In the genomic region with DNA sequence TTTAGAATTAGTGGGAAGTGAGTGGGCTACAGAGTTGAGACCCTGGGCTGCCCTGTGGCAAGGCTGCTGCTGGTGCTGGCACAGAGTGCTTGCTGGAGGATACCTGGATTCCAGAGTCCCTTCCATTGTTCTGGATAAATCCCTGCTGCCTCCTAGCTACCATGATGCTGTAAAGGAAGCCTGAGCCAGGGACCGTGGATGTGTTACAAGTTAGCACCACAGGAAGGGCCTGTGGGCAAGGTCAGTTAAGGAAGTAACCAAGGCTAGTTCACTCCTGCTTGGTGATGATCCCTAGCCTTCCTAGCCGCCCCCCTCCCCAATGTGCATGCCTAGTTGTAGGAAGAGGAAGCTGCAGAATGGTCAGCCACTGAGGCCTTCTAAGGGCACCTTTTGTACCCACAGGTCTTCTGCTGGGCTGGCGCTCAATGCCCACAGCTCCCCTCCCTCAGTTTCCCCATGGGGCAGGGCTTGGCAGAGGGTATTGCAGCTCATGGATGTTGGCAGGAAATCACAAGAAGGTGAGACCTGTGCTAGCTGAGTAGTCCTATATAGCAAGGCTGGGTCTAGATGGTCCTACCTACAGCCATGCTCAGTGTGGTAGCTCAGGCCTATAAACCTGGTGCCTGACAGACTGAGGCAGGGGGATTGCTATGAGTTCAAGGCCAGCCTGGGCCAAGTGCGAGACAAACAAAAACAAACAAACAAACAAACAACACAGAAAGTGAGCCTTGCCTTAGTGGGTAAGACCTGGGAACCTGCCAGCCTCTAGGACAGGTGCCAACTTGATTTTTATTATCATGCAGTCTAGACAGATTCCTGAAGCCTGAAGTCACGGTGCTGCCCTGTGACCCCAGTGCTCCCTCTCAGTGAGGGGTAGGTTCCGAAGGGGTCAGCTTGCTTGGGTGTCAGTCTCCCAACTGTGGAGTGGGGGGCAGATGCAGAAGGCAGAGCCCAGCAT, we compare ENCODE assay signal across 8 mouse cellular contexts. TPM values are rescaled to one million over a fixed set of nuclear protein-coding genes. Genes with fewer than 3 reads are reported as not detected.
DNase-seq lines count a peak whose midpoint lies in the region; ATAC-seq and TF ChIP-seq lines count a peak whose summit lies in the region.
"Had no signal": no experiment of that assay in that cellular context is flagged by ENCODE, and none has a peak within 500 bp of the region (broad histone marks: within the 10 kb centered on the region; RNA-seq: fewer than 3 reads in every experiment).

No protein-coding gene starts in this region.

- intact Hi-C loops in gastrocnemius, postnatal 14 days (cut with DNase I; ENCODE audit: low total_unique reads): no loop called here

- no peak overlapping the region for H3K9ac ChIP-seq in liver, embryonic 13.5 days
- H3K9ac ChIP-seq in liver, embryonic 11.5 days (ENCODE audit: low read depth, low read length): no peak overlapping the region

- no peak overlapping the region for H3K4me2 ChIP-seq in liver, embryonic 13.5 days
- H3K4me2 ChIP-seq in liver, embryonic 11.5 days: no peak overlapping the region; the same call in none of the 2 replicates

- peaks cover 98% of the 10 kb centered on the region for H3K4me1 ChIP-seq in liver, embryonic 13.5 days (replicated peaks)
- peaks cover 88% of the 10 kb centered on the region for H3K4me1 ChIP-seq in liver, embryonic 11.5 days (replicated peaks; ENCODE audit: control insufficient read depth, insufficient read depth, low read length)
- peaks cover 100% of the 10 kb centered on the region for H3K4me1 ChIP-seq in forebrain, embryonic 10.5 days
- H3K4me1 ChIP-seq in olfactory bulb, adult 2 months (ENCODE audit: control insufficient read depth, insufficient read depth, low read length): peaks cover 86% of the 10 kb centered on the region

- TF ChIP-seq POLR2A in olfactory bulb, adult 2 months (IDR thresholded peaks at IDR 0.05; ENCODE audit: insufficient read depth, low read depth, low read length): no peak

- no peak for TF ChIP-seq CTCF in olfactory bulb, adult 2 months (IDR thresholded peaks at IDR 0.05; ENCODE audit: insufficient read depth, low read depth, low read length)

- no peaks in the 10 kb centered on the region for H3K27me3 ChIP-seq in liver, embryonic 13.5 days
- no peaks in the 10 kb centered on the region for H3K27me3 ChIP-seq in liver, embryonic 11.5 days (replicated peaks; ENCODE audit: control insufficient read depth, insufficient read depth, low read length)
- no peaks in the 10 kb centered on the region for H3K27me3 ChIP-seq in forebrain, embryonic 10.5 days (ENCODE audit: poor library complexity, severe bottlenecking)

- 54% methylated on average over 6 of the region's 6 CpGs for WGBS in liver, embryonic 13.5 days (ENCODE audit: insufficient replicate concordance)
- WGBS in liver, embryonic 11.5 days: 56% methylated on average over 6 of the region's 6 CpGs
- WGBS in forebrain, embryonic 10.5 days: 65% methylated on average over 6 of the region's 6 CpGs
- WGBS in olfactory bulb, adult 2 months: 31% methylated on average over 6 of the region's 6 CpGs

- no peak for ATAC-seq in liver, embryonic 13.5 days (ENCODE audit: low read depth)
- ATAC-seq in liver, embryonic 11.5 days (replicated peaks; ENCODE audit: low FRiP score): no peak

- H3K4me3 ChIP-seq in liver, embryonic 13.5 days (replicated peaks): no peak overlapping the region
- no peak overlapping the region for H3K4me3 ChIP-seq in liver, embryonic 11.5 days (ENCODE audit: low read depth, low read length)
- peak overlapping the region; percentile 62 for H3K4me3 ChIP-seq in forebrain, embryonic 10.5 days
- H3K4me3 ChIP-seq in olfactory bulb, adult 2 months (ENCODE audit: insufficient read depth, low read depth, low read length): peak overlapping the region; percentile 48

- no peak for DNase-seq in liver, embryonic 13.5 days
- DNase-seq in liver, embryonic 11.5 days (ENCODE audit: low spot score): no peak
- DNase-seq in forebrain, embryonic 10.5 days (ENCODE audit: extremely low spot score, low spot score): no peak
- peak; percentile 84 for DNase-seq in kidney, adult 18-20 months
- DNase-seq in gastrocnemius, postnatal 14 days: no peak
- no peak for DNase-seq in layer of hippocampus, postnatal 36 days

- peaks cover 63% of the 10 kb centered on the region for H3K36me3 ChIP-seq in liver, embryonic 13.5 days
- H3K36me3 ChIP-seq in liver, embryonic 11.5 days (ENCODE audit: control insufficient read depth, insufficient read depth, low read length): peaks cover 4% of the 10 kb centered on the region; the same call in 1 of the 2 replicates
- H3K36me3 ChIP-seq in forebrain, embryonic 10.5 days (replicated peaks): peaks cover 28% of the 10 kb centered on the region

- H3K9me3 ChIP-seq in liver, embryonic 13.5 days (replicated peaks): no peaks in the 10 kb centered on the region
- H3K9me3 ChIP-seq in liver, embryonic 11.5 days (ENCODE audit: control insufficient read depth, low read length): no peaks in the 10 kb centered on the region
- H3K9me3 ChIP-seq in forebrain, embryonic 10.5 days: no peaks in the 10 kb centered on the region

- H3K27ac ChIP-seq in liver, embryonic 13.5 days: peak overlapping the region; percentile 68; the same call in 1 of the 2 replicates
- H3K27ac ChIP-seq in liver, embryonic 11.5 days (ENCODE audit: low read depth, low read length): no peak overlapping the region
- peak overlapping the region; percentile 96 for H3K27ac ChIP-seq in forebrain, embryonic 10.5 days
- peak overlapping the region; percentile 88 for H3K27ac ChIP-seq in olfactory bulb, adult 2 months (ENCODE audit: insufficient read depth, low read depth, low read length)

RNA-seq across cellular contexts. Expression of gene Adgrg3, which starts 20.3 kb away (rescaled TPM):
- polyA plus RNA-seq in liver, embryonic 13.5 days (2015; fragmentation: Nextera tagmentation; extraction: Ambion mirVana): 5.5 and 6.0 TPM in 2 replicates
- polyA plus RNA-seq in liver, embryonic 11.5 days (2014; fragmentation: Nextera tagmentation; extraction: Ambion mirVana): 11.8 and 11.9 TPM in 2 replicates
- 4.9 and 5.2 TPM in 2 replicates for polyA plus RNA-seq in forebrain, embryonic 10.5 days (2016; fragmentation: Nextera tagmentation; extraction: Ambion mirVana)
- polyA plus RNA-seq in olfactory bulb, adult 2 months (2012; ENCODE audit: insufficient read depth, insufficient read length, low replicate concordance, missing spikeins): not detected in 2 replicates
- under 1 TPM; 0.33 TPM for total RNA-seq in gastrocnemius, postnatal 14 days (2021)
- total RNA-seq in layer of hippocampus, postnatal 36 days (2021): under 1 TPM; 0.17 to 0.66 TPM

RNA-seq across cellular contexts. Expression of gene Adgrg1, which starts 22.6 kb away (rescaled TPM):
- polyA plus RNA-seq in liver, embryonic 13.5 days (2015; fragmentation: Nextera tagmentation; extraction: Ambion mirVana): 42.7 and 55.6 TPM in 2 replicates
- polyA plus RNA-seq in liver, embryonic 11.5 days (2014; fragmentation: Nextera tagmentation; extraction: Ambion mirVana): 125 and 137 TPM in 2 replicates
- 94.8 and 107 TPM in 2 replicates for polyA plus RNA-seq in forebrain, embryonic 10.5 days (2016; fragmentation: Nextera tagmentation; extraction: Ambion mirVana)
- polyA plus RNA-seq in olfactory bulb, adult 2 months (2012; ENCODE audit: insufficient read depth, insufficient read length, low replicate concordance, missing spikeins): not detected in 2 replicates
- total RNA-seq in gastrocnemius, postnatal 14 days (2021): 10 to 100 TPM; 21.4 to 38.2 TPM
- 100 to 1,000 TPM in 1 of 2 experiments, 10 to 100 TPM in 1; 79.5 to 104 TPM for total RNA-seq in layer of hippocampus, postnatal 36 days (2021)

RNA-seq across cellular contexts. Expression of gene Drc7, which starts 57.7 kb away (rescaled TPM):
- 0.19 and 0.21 TPM in 2 replicates for polyA plus RNA-seq in liver, embryonic 13.5 days (2015; fragmentation: Nextera tagmentation; extraction: Ambion mirVana)
- 0.26 TPM in 1 of 2 replicates, not detected in the other for polyA plus RNA-seq in liver, embryonic 11.5 days (2014; fragmentation: Nextera tagmentation; extraction: Ambion mirVana)
- polyA plus RNA-seq in forebrain, embryonic 10.5 days (2016; fragmentation: Nextera tagmentation; extraction: Ambion mirVana): 0.18 and 0.24 TPM in 2 replicates
- polyA plus RNA-seq in olfactory bulb, adult 2 months (2012; ENCODE audit: insufficient read depth, insufficient read length, low replicate concordance, missing spikeins): not detected in 2 replicates
- total RNA-seq in gastrocnemius, postnatal 14 days (2021): not detected
- 1 to 10 TPM; 1.1 to 2.7 TPM for total RNA-seq in layer of hippocampus, postnatal 36 days (2021)
- total RNA-seq: heart, postnatal 36 days had no signal

Comparison
In these comparisons a context has a peak if more than half of its experiments do, and no peak if none do; other contexts are left out.
1. H3K4me3 ChIP-seq: peak in forebrain, embryonic 10.5 days (single experiment) and olfactory bulb, adult 2 months (single experiment); none in liver, embryonic 13.5 days (single experiment) and liver, embryonic 11.5 days (single experiment).